Mouse (Mus musculus) liver, embryonic 16.5 days (tissue): ENCODE data around the gene Gpr142. TPM values are rescaled to one million over a fixed set of nuclear protein-coding genes. Genes with fewer than 3 reads are reported as not detected.

ENCODE experiments used
- ATAC-seq: fragments of 200-750 bp; cut with Nextera tagmentation; 2 replicates; pipeline ENCODE4 v1.8.0; 2017; ENCODE audit warnings: low read depth, mild to moderate bottlenecking, moderate number of reproducible peaks, moderate library complexity
- H3K27ac ChIP-seq: fragments of 300-500 bp; sonication (generic); 2 replicates; pipeline ENCODE4 v1.5.1; 2014; ENCODE audit warnings: mild to moderate bottlenecking, low read length
- H3K27me3 ChIP-seq: fragments of 300-500 bp; sonication (generic); 2 replicates; pipeline ENCODE4 v1.6.1; 2014; ENCODE audit warnings: low read depth, low read length, mixed read lengths; ENCODE audit not compliant: control insufficient read depth, insufficient read depth
- H3K36me3 ChIP-seq: fragments of 300-500 bp; sonication (generic); 2 replicates; pipeline ENCODE4 v1.6.1; 2014; ENCODE audit warnings: mild to moderate bottlenecking; ENCODE audit not compliant: control insufficient read depth, insufficient read depth
- H3K4me1 ChIP-seq: fragments of 300-500 bp; sonication (generic); 2 replicates; pipeline ENCODE4 v1.6.1; 2014; ENCODE audit warnings: low read depth, low read length, mixed read lengths; ENCODE audit not compliant: control insufficient read depth
- H3K4me2 ChIP-seq: fragments of 300-500 bp; sonication (generic); 2 replicates; pipeline ENCODE4 v1.6.1; 2014; ENCODE audit warnings: low read depth, low read length, mixed read lengths
- H3K4me3 ChIP-seq: fragments of 300-500 bp; sonication (generic); 2 replicates; pipeline ENCODE4 v1.5.1; 2014; ENCODE audit warnings: low read depth, mild to moderate bottlenecking, low read length
- H3K9ac ChIP-seq: fragments of 300-500 bp; sonication (generic); 2 replicates; pipeline ENCODE4 v1.6.1; 2014; ENCODE audit warnings: low read depth, low read length
- H3K9me3 ChIP-seq: fragments of 300-500 bp; sonication (generic); replicated peaks from 2 replicates; pipeline ENCODE4 v1.6.1; 2016; ENCODE audit warnings: low read length; ENCODE audit not compliant: control insufficient read depth
- WGBS: fragments of 180-500 bp; shearing (Covaris S2); extraction: QIAGEN DNeasy Blood & Tissue Kit; methylation state at CpG from one replicate; pipeline ENCODE4 v1.1.7; 2014; ENCODE audit not compliant: insufficient replicate concordance; 5-methylcytosine and 5-hydroxymethylcytosine counted together
- polyA plus RNA-seq: library from polyadenylated mRNA; unstranded; fragments of >200 nt; fragmentation: Nextera tagmentation; extraction: Ambion mirVana; gene quantifications from 2 replicates; pipeline ENCODE4 v1.2.1, GENCODE M21; 2015

The Gpr142 gene
- polyA plus RNA-seq, 1 experiment from 2014 or later: not detected

GRCm38 (mm10) chr11:114794691-114795090 is 4.0 kb upstream of the Gpr142 start:
- Histone ChIP-seq H3K4me2 (no peak overlapping the region), H3K4me1 (no peaks in the 10 kb centered on the region; the same call in none of the 2 replicates), H3K9me3 (no peaks in the 10 kb centered on the region), H3K27me3 (peaks cover 45% of the 10 kb centered on the region), H3K4me3 (no peak overlapping the region), H3K36me3 (no peaks in the 10 kb centered on the region), H3K9ac (no peak overlapping the region), H3K27ac (no peak overlapping the region)
- 43% methylated on average over 4 of the region's 4 CpGs for WGBS
- ATAC-seq: no peak

- Histone ChIP-seq H3K9me3 (no peaks in the 10 kb centered on the region), H3K4me1 (no peaks in the 10 kb centered on the region; the same call in none of the 2 replicates), H3K4me2 (peak overlapping the region; percentile 55), H3K36me3 (no peaks in the 10 kb centered on the region), H3K27me3 (peaks cover 39% of the 10 kb centered on the region), H3K27ac (no peak overlapping the region), H3K9ac (no peak overlapping the region), H3K4me3 (peak overlapping the region; percentile 26)
- 3% methylated on average over 7 of the region's 7 CpGs for WGBS
- no peak for ATAC-seq
Measured at GRCm38 (mm10) chr11:114795231-114795746, 3.4 kb upstream of the Gpr142 start.

- no peak within 1 kb of the TSS for H3K9ac ChIP-seq
- no peak for ATAC-seq
- 12% methylated on average over 4 of the region's 4 CpGs for WGBS
Measured at GRCm38 (mm10) chr11:114795848-114796322, 2.8 kb upstream of the Gpr142 start, which contains the start of gene Btbd17. Btbd17 (minus strand) TSS chr11:114795945.

GRCm38 (mm10) chr11:114797176-114797575 is 1.5 kb upstream of the Gpr142 start:
- Histone ChIP-seq H3K4me1 (no peaks in the 10 kb centered on the region), H3K27me3 (peaks cover 21% of the 10 kb centered on the region), H3K9ac (no peak overlapping the region), H3K36me3 (no peaks in the 10 kb centered on the region), H3K27ac (no peak overlapping the region), H3K4me2 (no peak overlapping the region), H3K4me3 (no peak overlapping the region), H3K9me3 (no peaks in the 10 kb centered on the region)
- no peak for ATAC-seq
- 70% methylated on average over 7 of the region's 7 CpGs for WGBS

More at GRCm38 (mm10) chr11:114795848-114796322, 2.8 kb upstream of the Gpr142 start, which contains the start of gene Btbd17:
- no peak within 1 kb of the TSS for H3K27ac ChIP-seq
- H3K4me3 ChIP-seq: peak within 1 kb of the TSS; percentile 26
- peaks cover 34% of the 10 kb centered on the region for H3K27me3 ChIP-seq
- H3K36me3 ChIP-seq: no peaks in the 10 kb centered on the region
- H3K4me2 ChIP-seq: peak within 1 kb of the TSS; percentile 55
- H3K4me1 ChIP-seq: no peaks in the 10 kb centered on the region; the same call in none of the 2 replicates
- no peaks in the 10 kb centered on the region for H3K9me3 ChIP-seq

GRCm38 (mm10) chr11:114797981-114798380 is 743 bp upstream of the Gpr142 start:
- ATAC-seq: no peak
- H3K36me3 ChIP-seq: no peaks in the 10 kb centered on the region
- H3K9me3 ChIP-seq: no peaks in the 10 kb centered on the region
- no peak overlapping the region for H3K9ac ChIP-seq
- H3K4me1 ChIP-seq: no peaks in the 10 kb centered on the region
- no peak overlapping the region for H3K4me2 ChIP-seq
- WGBS: 53% methylated on average over 3 of the region's 3 CpGs
- H3K4me3 ChIP-seq: no peak overlapping the region
- H3K27ac ChIP-seq: no peak overlapping the region
- peaks cover 15% of the 10 kb centered on the region for H3K27me3 ChIP-seq

GRCm38 (mm10) chr11:114801906-114802305 is 3.2 kb downstream of the Gpr142 start:
- Histone ChIP-seq H3K4me3 (no peak overlapping the region), H3K9ac (no peak overlapping the region), H3K4me2 (no peak overlapping the region), H3K27me3 (0 out of 2 replicates have a peak, but pooled peaks cover 2% of the 10 kb centered on the region), H3K36me3 (no peaks in the 10 kb centered on the region), H3K9me3 (no peaks in the 10 kb centered on the region), H3K27ac (no peak overlapping the region), H3K4me1 (no peaks in the 10 kb centered on the region)
- 66% methylated on average over 1 of the region's 1 CpGs for WGBS
- ATAC-seq: no peak

GRCm38 (mm10) chr11:114802540-114803267 is 4.0 kb downstream of the Gpr142 start:
- no peak for ATAC-seq
- 54% methylated on average over 15 of the region's 15 CpGs for WGBS

GRCm38 (mm10) chr11:114803990-114804389 is 5.3 kb downstream of the Gpr142 start:
- no peaks in the 10 kb centered on the region; the same call in 1 of the 2 replicates for H3K4me1 ChIP-seq
- WGBS: 47% methylated on average over 8 of the region's 8 CpGs
- no peak for ATAC-seq
- no peak overlapping the region for H3K4me2 ChIP-seq
- no peak overlapping the region for H3K27ac ChIP-seq
- no peak overlapping the region for H3K4me3 ChIP-seq
- no peak overlapping the region for H3K9ac ChIP-seq
- H3K27me3 ChIP-seq: 0 out of 2 replicates have a peak, but pooled peaks cover 2% of the 10 kb centered on the region
- H3K36me3 ChIP-seq: no peaks in the 10 kb centered on the region
- no peaks in the 10 kb centered on the region for H3K9me3 ChIP-seq

More at GRCm38 (mm10) chr11:114802540-114803267, 4.0 kb downstream of the Gpr142 start:
- no peak overlapping the region for H3K27ac ChIP-seq
- no peaks in the 10 kb centered on the region for H3K9me3 ChIP-seq
- H3K4me1 ChIP-seq: no peaks in the 10 kb centered on the region; the same call in 1 of the 2 replicates
- H3K4me2 ChIP-seq: no peak overlapping the region
- no peaks in the 10 kb centered on the region for H3K36me3 ChIP-seq
- H3K4me3 ChIP-seq: no peak overlapping the region
- 0 out of 2 replicates have a peak, but pooled peaks cover 2% of the 10 kb centered on the region for H3K27me3 ChIP-seq
- H3K9ac ChIP-seq: no peak overlapping the region

GRCm38 (mm10) chr11:114807025-114807424 is 8.3 kb downstream of the Gpr142 start:
- H3K4me1 ChIP-seq: no peaks in the 10 kb centered on the region; the same call in 1 of the 2 replicates
- WGBS: 61% methylated on average over 2 of the region's 2 CpGs
- no peak overlapping the region for H3K4me2 ChIP-seq
- no peak for ATAC-seq
- no peaks in the 10 kb centered on the region for H3K36me3 ChIP-seq
- no peak overlapping the region for H3K27ac ChIP-seq
- no peaks in the 10 kb centered on the region for H3K9me3 ChIP-seq
- H3K4me3 ChIP-seq: no peak overlapping the region
- no peak overlapping the region for H3K9ac ChIP-seq
- H3K27me3 ChIP-seq: 0 out of 2 replicates have a peak, but pooled peaks cover 2% of the 10 kb centered on the region
